ENCODE assay signal across 12 mouse cellular contexts in genomic region chr11:97524306-97524705, GRCm38 (mm10). TPM values are rescaled to one million over a fixed set of nuclear protein-coding genes. Genes with fewer than 3 reads are reported as not detected.
A peak's percentile ranks its signal among the peaks of the same experiment; 100 is the strongest.
DNase-seq lines count a peak whose midpoint lies in the region; ATAC-seq and TF ChIP-seq lines count a peak whose summit lies in the region.
"Had no signal": no experiment of that assay in that cellular context is flagged by ENCODE, and none has a peak within 500 bp of the region (broad histone marks: within the 10 kb centered on the region; RNA-seq: fewer than 3 reads in every experiment).

No protein-coding gene starts in this region.

- TF ChIP-seq CTCF in layer of hippocampus, adult 2 months (conservative IDR thresholded peaks at IDR 0.05): no peak

- no peak for DNase-seq in layer of hippocampus, adult 2 months (ENCODE audit: low spot score in 2 of 2)
- DNase-seq in layer of hippocampus, postnatal 10 days (ENCODE audit: low spot score in 2 of 2): no peak
- no peak for DNase-seq in forebrain, embryonic 11.5 days (ENCODE audit: low spot score)
- no peak for DNase-seq in left cerebral cortex, adult 18-20 months (ENCODE audit: low spot score in 2 of 2)
- DNase-seq in right cerebral cortex, adult 2 months (ENCODE audit: low spot score in 2 of 2): no peak
- DNase-seq: gastrocnemius, postnatal 25 days; thymus, postnatal 25 days had no signal

- H3K4me2 ChIP-seq in forebrain, embryonic 11.5 days (ENCODE audit: low read depth, low read length, severe bottlenecking): no peak overlapping the region
- no peak overlapping the region for H3K4me2 ChIP-seq in hindbrain, embryonic 15.5 days
- H3K4me2 ChIP-seq in neural tube, embryonic 13.5 days: no peak overlapping the region
- H3K4me2 ChIP-seq: heart, embryonic 15.5 days; liver, embryonic 15.5 days had no signal

- peak overlapping the region; percentile 8; the same call in 1 of the 2 replicates for H3K9ac ChIP-seq in forebrain, embryonic 11.5 days (ENCODE audit: low read length)
- no peak overlapping the region for H3K9ac ChIP-seq in hindbrain, embryonic 15.5 days
- H3K9ac ChIP-seq in neural tube, embryonic 13.5 days: no peak overlapping the region
- H3K9ac ChIP-seq: heart, embryonic 15.5 days; liver, embryonic 15.5 days had no signal

- no peaks in the 10 kb centered on the region; the same call in 1 of the 2 replicates for H3K27me3 ChIP-seq in forebrain, embryonic 11.5 days (ENCODE audit: control insufficient read depth, insufficient read depth, low read length)
- H3K27me3 ChIP-seq in hindbrain, embryonic 15.5 days: no peaks in the 10 kb centered on the region
- H3K27me3 ChIP-seq in neural tube, embryonic 13.5 days: no peaks in the 10 kb centered on the region

- no peak for ATAC-seq in forebrain, embryonic 11.5 days (replicated peaks; ENCODE audit: low FRiP score)
- no peak for ATAC-seq in hindbrain, embryonic 15.5 days (ENCODE audit: low FRiP score, low read depth)
- ATAC-seq in neural tube, embryonic 13.5 days (ENCODE audit: low read depth): no peak

- H3K27ac ChIP-seq in layer of hippocampus, adult 2 months: peak overlapping the region; percentile 32; the same call in 1 of the 2 replicates
- peak overlapping the region; percentile 59 for H3K27ac ChIP-seq in forebrain, embryonic 11.5 days (ENCODE audit: low read depth, low read length)
- H3K27ac ChIP-seq in hindbrain, embryonic 15.5 days (replicated peaks): peak overlapping the region; percentile 60
- peak overlapping the region; percentile 64 for H3K27ac ChIP-seq in neural tube, embryonic 13.5 days (replicated peaks)
- H3K27ac ChIP-seq: heart, embryonic 15.5 days; liver, embryonic 15.5 days had no signal

- H3K4me1 ChIP-seq in forebrain, embryonic 11.5 days (replicated peaks; ENCODE audit: control insufficient read depth, insufficient read depth, low read length): peaks cover 7% of the 10 kb centered on the region
- peaks cover 15% of the 10 kb centered on the region for H3K4me1 ChIP-seq in hindbrain, embryonic 15.5 days (replicated peaks)
- H3K4me1 ChIP-seq in neural tube, embryonic 13.5 days (replicated peaks): peaks cover 16% of the 10 kb centered on the region
- H3K4me1 ChIP-seq: liver, embryonic 15.5 days had no signal

- no peaks in the 10 kb centered on the region; the same call in 1 of the 2 replicates for H3K36me3 ChIP-seq in forebrain, embryonic 11.5 days (ENCODE audit: control insufficient read depth, insufficient read depth, low read length)
- peaks cover 57% of the 10 kb centered on the region for H3K36me3 ChIP-seq in hindbrain, embryonic 15.5 days
- peaks cover 83% of the 10 kb centered on the region for H3K36me3 ChIP-seq in neural tube, embryonic 13.5 days
- H3K36me3 ChIP-seq: heart, embryonic 15.5 days; liver, embryonic 15.5 days had no signal

- no peak overlapping the region for H3K4me3 ChIP-seq in layer of hippocampus, adult 2 months
- H3K4me3 ChIP-seq in forebrain, embryonic 11.5 days (ENCODE audit: low read depth, low read length): no peak overlapping the region
- no peak overlapping the region for H3K4me3 ChIP-seq in hindbrain, embryonic 15.5 days
- no peak overlapping the region for H3K4me3 ChIP-seq in neural tube, embryonic 13.5 days
- H3K4me3 ChIP-seq: heart, embryonic 15.5 days; liver, embryonic 15.5 days had no signal

- 68% methylated on average over 9 of the region's 9 CpGs for WGBS in forebrain, embryonic 11.5 days
- 58% methylated on average over 9 of the region's 9 CpGs for WGBS in hindbrain, embryonic 15.5 days
- WGBS in neural tube, embryonic 13.5 days: 52% methylated on average over 9 of the region's 9 CpGs

- H3K9me3 ChIP-seq in forebrain, embryonic 11.5 days (ENCODE audit: control insufficient read depth, low read length): no peaks in the 10 kb centered on the region
- H3K9me3 ChIP-seq in hindbrain, embryonic 15.5 days: no peaks in the 10 kb centered on the region
- no peaks in the 10 kb centered on the region for H3K9me3 ChIP-seq in neural tube, embryonic 13.5 days
- H3K9me3 ChIP-seq: heart, embryonic 15.5 days; liver, embryonic 15.5 days had no signal

RNA-seq across cellular contexts. Expression of gene 4933428G20Rik, which starts 24.2 kb away (rescaled TPM):
- total RNA-seq in layer of hippocampus, adult 2 months (2021): under 1 TPM in 1 of 2 experiments, not detected in 1; 0.25 TPM
- total RNA-seq in layer of hippocampus, postnatal 10 days (2021): under 1 TPM in 1 of 2 experiments, not detected in 1; 0.22 TPM
- 0.17 TPM in 1 of 2 replicates, not detected in the other for polyA plus RNA-seq in forebrain, embryonic 11.5 days (2014; fragmentation: Nextera tagmentation; extraction: Ambion mirVana)
- polyA plus RNA-seq in hindbrain, embryonic 15.5 days (2015; fragmentation: Nextera tagmentation; extraction: Ambion mirVana): 1.2 and 1.3 TPM in 2 replicates
- polyA plus RNA-seq in neural tube, embryonic 13.5 days (2015; fragmentation: Nextera tagmentation; extraction: Ambion mirVana): 0.81 and 1.1 TPM in 2 replicates
- total RNA-seq in left cerebral cortex, adult 18-20 months (2021): not detected
- total RNA-seq: gastrocnemius, postnatal 25 days; left cerebral cortex, postnatal 10 days had no signal

RNA-seq across cellular contexts. Expression of gene Srcin1, which starts 51.7 kb away (rescaled TPM):
- total RNA-seq in layer of hippocampus, adult 2 months (2021): 100 to 1,000 TPM; 226 to 232 TPM
- 100 to 1,000 TPM; 271 to 286 TPM for total RNA-seq in layer of hippocampus, postnatal 10 days (2021)
- polyA plus RNA-seq in forebrain, embryonic 11.5 days (2014; fragmentation: Nextera tagmentation; extraction: Ambion mirVana): 3.2 and 3.7 TPM in 2 replicates
- 11.9 TPM in 2 replicates for polyA plus RNA-seq in hindbrain, embryonic 15.5 days (2015; fragmentation: Nextera tagmentation; extraction: Ambion mirVana)
- polyA plus RNA-seq in neural tube, embryonic 13.5 days (2015; fragmentation: Nextera tagmentation; extraction: Ambion mirVana): 5.7 and 7.0 TPM in 2 replicates
- 100 to 1,000 TPM; 246 to 287 TPM for total RNA-seq in left cerebral cortex, adult 18-20 months (2021)
- polyA plus RNA-seq: liver, embryonic 15.5 days had no signal
